Mouse (Mus musculus): ENCODE data around the gene E4f1.

- TF ChIP-seq CTCF (IDR thresholded peaks at IDR 0.05; ENCODE audit: insufficient read depth, low read depth, low read length) = peak; percentile 39
- no peak for TF ChIP-seq POLR2A (IDR thresholded peaks at IDR 0.05; ENCODE audit: insufficient read depth, low read depth, low read length)
Observed at GRCm38 (mm10) chr17:24437016-24437415, 33.1 kb downstream of the E4f1 start.

Data from olfactory bulb, adult 2 months (tissue).